Mouse (Mus musculus) CH12.LX (cell line): ENCODE measurements around the gene Abhd14b. TPM values are rescaled to one million over a fixed set of nuclear protein-coding genes. Genes with fewer than 3 reads are reported as not detected.
A peak's percentile ranks its signal among the peaks of the same experiment; 100 is the strongest.

Source experiments
- DNase-seq: peaks from one replicate; pipeline ENCODE4 v3.0.0-alpha.2; 2013; ENCODE audit errors: extremely low read depth
- H3K27ac ChIP-seq: 2 replicates; pipeline ENCODE4 v1.5.1; 2012; ENCODE audit warnings: low read depth, mild to moderate bottlenecking, control low read depth, moderate library complexity; ENCODE audit not compliant: insufficient read depth
- H3K27me3 ChIP-seq: replicated peaks from 2 replicates; pipeline ENCODE3; 2012; ENCODE audit warnings: inconsistent platforms
- H3K36me3 ChIP-seq, 2 experiments: replicated peaks in 1 of 2; 2 replicates each; pipeline versions ENCODE3 to v1.6.1; 2012; ENCODE audit warnings: inconsistent platforms in 1 of 2, low read length in 1 of 2, mild to moderate bottlenecking in 1 of 2, mixed read lengths in 1 of 2, moderate library complexity in 1 of 2; ENCODE audit not compliant: control insufficient read depth in 1 of 2, insufficient read depth in 1 of 2
- H3K4me1 ChIP-seq, 2 experiments: 2 replicates each; pipeline ENCODE4 v1.6.1; 2012; ENCODE audit warnings: inconsistent platforms in 1 of 2, moderate library complexity in 1 of 2; ENCODE audit not compliant: insufficient read depth in 2 of 2, control insufficient read depth in 1 of 2
- H3K4me2 ChIP-seq: 2 replicates; pipeline ENCODE4 v1.6.1; 2012; ENCODE audit warnings: low read depth, mild to moderate bottlenecking, control low read depth; ENCODE audit not compliant: poor library complexity, insufficient read depth, severe bottlenecking
- H3K4me3 ChIP-seq, 3 experiments: fragments of 150-350 bp in 1 of 3; sonication (generic) in 1 of 3; replicated peaks in 1 of 3; 2 replicates each; pipeline versions ENCODE3 to v1.5.1; 2011 to 2012; ENCODE audit warnings: low read depth in 2 of 3, low read length in 2 of 3, mild to moderate bottlenecking in 2 of 3, moderate library complexity in 2 of 3, control low read depth in 1 of 3, improper control_type of control experiment in 1 of 3, inconsistent platforms in 1 of 3, mixed read lengths in 1 of 3; ENCODE audit not compliant: poor library complexity in 1 of 3
- H3K79me2 ChIP-seq: replicated peaks from 2 replicates; pipeline ENCODE4 v1.6.1; 2012; ENCODE audit warnings: mild to moderate bottlenecking, moderate library complexity; ENCODE audit not compliant: control insufficient read depth, poor library complexity, insufficient read depth, severe bottlenecking; ENCODE audit errors: extremely low read depth
- H3K9ac ChIP-seq: 2 replicates; pipeline ENCODE4 v1.6.1; 2012; ENCODE audit warnings: low read depth, mild to moderate bottlenecking, control low read depth, moderate library complexity; ENCODE audit not compliant: insufficient read depth
- H3K9me3 ChIP-seq: replicated peaks from 2 replicates; pipeline ENCODE3; 2012; ENCODE audit warnings: low read length, inconsistent platforms, mixed read lengths
- CHD1 ChIP-seq: IDR thresholded peaks from 2 replicates; pipeline ENCODE4 v1.6.1; 2012; ENCODE audit warnings: low read depth, low read length, improper control_type of control experiment, inconsistent platforms
- CHD2 ChIP-seq: IDR thresholded peaks from 2 replicates; pipeline ENCODE4 v1.6.1; 2011; ENCODE audit warnings: low read length, improper control_type of control experiment
- CTCF ChIP-seq, 2 experiments: IDR thresholded peaks in 1 of 2; conservative IDR thresholded peaks in 1 of 2; 2 replicates each; pipeline ENCODE4 v1.5.1; 2011 to 2012; ENCODE audit warnings: low read depth in 2 of 2, low read length in 2 of 2, improper control_type of control experiment in 1 of 2, inconsistent platforms in 1 of 2, mild to moderate bottlenecking in 1 of 2, moderate library complexity in 1 of 2
- ETS1 ChIP-seq: conservative IDR thresholded peaks from 2 replicates; pipeline ENCODE4 v1.6.1; 2012; ENCODE audit warnings: low read depth, mild to moderate bottlenecking, inconsistent platforms, low read length, improper control_type of control experiment, moderate library complexity
- IRF4 ChIP-seq: IDR thresholded peaks from 2 replicates; pipeline ENCODE4 v1.6.1; 2014; ENCODE audit warnings: low read depth, mild to moderate bottlenecking, inconsistent platforms, low read length, improper control_type of control experiment
- JUN ChIP-seq: IDR thresholded peaks from 2 replicates; pipeline ENCODE4 v1.6.1; 2011; ENCODE audit warnings: low read depth, mild to moderate bottlenecking, low read length, improper control_type of control experiment, moderate library complexity; ENCODE audit not compliant: insufficient read depth
- KAT2A ChIP-seq: IDR thresholded peaks from 2 replicates; pipeline ENCODE4 v1.6.1; 2012; ENCODE audit warnings: low read length, improper control_type of control experiment, inconsistent platforms; ENCODE audit not compliant: insufficient replicate concordance
- MAX ChIP-seq: IDR thresholded peaks from 2 replicates; pipeline ENCODE4 v1.6.1; 2011; ENCODE audit warnings: low read length, improper control_type of control experiment
- MXI1 ChIP-seq: IDR thresholded peaks from 2 replicates; pipeline ENCODE4 v1.6.1; 2011; ENCODE audit warnings: mild to moderate bottlenecking, low read depth, low read length, improper control_type of control experiment
- MYC ChIP-seq: IDR thresholded peaks from 2 replicates; pipeline ENCODE4 v1.6.1; 2011; ENCODE audit warnings: low read depth, mild to moderate bottlenecking, improper control_type of control experiment, low read length
- NELFE ChIP-seq: IDR thresholded peaks from 2 replicates; pipeline ENCODE4 v1.6.1; 2011; ENCODE audit warnings: low read depth, low read length, improper control_type of control experiment
- RAD21 ChIP-seq: IDR thresholded peaks from 2 replicates; pipeline ENCODE4 v1.6.1; 2011; ENCODE audit warnings: low read depth, mild to moderate bottlenecking, low read length, improper control_type of control experiment, moderate library complexity
- RCOR1 ChIP-seq: conservative IDR thresholded peaks from 2 replicates; pipeline ENCODE4 v1.6.1; 2012; ENCODE audit warnings: low read depth, mild to moderate bottlenecking, inconsistent platforms, low read length, improper control_type of control experiment
- SIN3A ChIP-seq: IDR thresholded peaks from 2 replicates; pipeline ENCODE4 v1.6.1; 2012; ENCODE audit warnings: low read length, improper control_type of control experiment, inconsistent platforms
- TCF12 ChIP-seq: IDR thresholded peaks from 2 replicates; pipeline ENCODE4 v1.6.1; 2014; ENCODE audit warnings: low read depth, mild to moderate bottlenecking, inconsistent platforms, low read length, improper control_type of control experiment
- USF1 ChIP-seq: IDR thresholded peaks from 2 replicates; pipeline ENCODE4 v1.6.1; 2014; ENCODE audit warnings: low read depth, mild to moderate bottlenecking, inconsistent platforms, low read length, improper control_type of control experiment
- USF2 ChIP-seq: conservative IDR thresholded peaks from 2 replicates; pipeline ENCODE4 v1.6.1; 2011; ENCODE audit warnings: low read depth, low read length, improper control_type of control experiment
- ZKSCAN1 ChIP-seq: IDR thresholded peaks from 2 replicates; pipeline ENCODE4 v1.6.1; 2012; ENCODE audit warnings: low read depth, inconsistent platforms, low read length, improper control_type of control experiment, borderline replicate concordance
- ZMIZ1 ChIP-seq: IDR thresholded peaks from 2 replicates; pipeline ENCODE4 v1.6.1; 2012; ENCODE audit warnings: low read depth, mild to moderate bottlenecking, inconsistent platforms, low read length, improper control_type of control experiment
- dilution Hi-C: fragments of 300-500 bp; cut with MboI; formaldehyde crosslinking; loops from 2 replicates; pipeline ENCODE4 v1.14.3; 2020; ENCODE audit warnings: low sequenced_read_pairs; ENCODE audit not compliant: extremely low pct_unique_long_range_greater_than_20kb, extremely low pct_ligation_motif_present
- in situ Hi-C: fragments of 300-500 bp; cut with MboI; formaldehyde crosslinking; loops from 3 replicates; pipeline ENCODE4 v1.14.3; 2019; ENCODE audit warnings: low sequenced_read_pairs, low pct_ligation_motif_present, low pct_unique_long_range_greater_than_20kb, mixed read lengths
- polyA plus RNA-seq: library from polyadenylated mRNA; unstranded; fragments of >175 nt; gene quantifications from 2 replicates; pipeline ENCODE4 v1.2.1, GENCODE M21; 2012; ENCODE audit warnings: low read depth; ENCODE audit not compliant: insufficient read length
- total RNA-seq, 2 experiments: library from RNA; depleted of rRNA; stranded (reverse); fragments of 300-350 nt in 1 of 2; fragments of >200 nt in 1 of 2; gene quantifications; 2 replicates each; pipeline ENCODE4 v1.2.3; 2012 to 2014

Gene Abhd14b
- total and polyA plus RNA-seq, 3 experiments, result 2.9 to 5.4 (median 5.3) TPM

GRCm38 (mm10) chr9:106480541-106480940 lies 33.3 kb downstream of the Abhd14b start:
- in situ Hi-C loops (no loop called here), dilution Hi-C loops (no loop called here)
- H3K79me2 ChIP-seq, result peaks cover 26% of the 10 kb centered on the region
- no peaks in the 10 kb centered on the region for H3K9me3 ChIP-seq
- no peak for DNase-seq
- H3K27me3 ChIP-seq, result no peaks in the 10 kb centered on the region
- H3K4me2 ChIP-seq, result no peak overlapping the region
- H3K27ac ChIP-seq, result no peak overlapping the region
- H3K4me1 ChIP-seq, result peaks cover 6 to 38% of the 10 kb centered on the region in 2 experiments; a peak in 3 of 4 replicates
- no peak for TF ChIP-seq USF1
- TF ChIP-seq TCF12, result no peak
- no peak for TF ChIP-seq RCOR1
- TF ChIP-seq USF2, result no peak
- TF ChIP-seq MAX, result no peak
- TF ChIP-seq, all 38 proteins: peak for 0
- no peak overlapping the region for H3K4me3 ChIP-seq
- peaks cover 56 to 67% of the 10 kb centered on the region in 2 experiments for H3K36me3 ChIP-seq
- no peak overlapping the region for H3K9ac ChIP-seq

GRCm38 (mm10) chr9:106481075-106481474 lies 33.8 kb downstream of the Abhd14b start:
- Histone ChIP-seq H3K27ac (no peak overlapping the region), H3K4me1 (peaks cover 6 to 38% of the 10 kb centered on the region in 2 experiments; a peak in 3 of 4 replicates), H3K27me3 (no peaks in the 10 kb centered on the region), H3K9ac (no peak overlapping the region), H3K9me3 (no peaks in the 10 kb centered on the region), H3K4me3 (no peak overlapping the region), H3K4me2 (no peak overlapping the region), H3K79me2 (peaks cover 26% of the 10 kb centered on the region), H3K36me3 (peaks cover 59 to 72% of the 10 kb centered on the region in 2 experiments)
- dilution Hi-C loops, result no loop called here
- no peak for TF ChIP-seq KAT2A
- TF ChIP-seq SIN3A, result no peak
- TF ChIP-seq MAX, result no peak
- no peak for TF ChIP-seq MXI1
- no peak for TF ChIP-seq ZKSCAN1
- no peak for TF ChIP-seq ETS1
- no peak for TF ChIP-seq RAD21
- no peak for TF ChIP-seq USF2
- no peak for TF ChIP-seq JUN
- in situ Hi-C loops, result no loop called here
- peak; percentile 30 for DNase-seq

GRCm38 (mm10) chr9:106481676-106482075 lies 34.4 kb downstream of the Abhd14b start:
- H3K36me3 ChIP-seq, result peaks cover 59 to 77% of the 10 kb centered on the region in 2 experiments
- H3K79me2 ChIP-seq, result peaks cover 26% of the 10 kb centered on the region
- DNase-seq, result no peak
- no peaks in the 10 kb centered on the region for H3K27me3 ChIP-seq
- H3K4me2 ChIP-seq, result no peak overlapping the region
- dilution Hi-C loops (no loop called here), in situ Hi-C loops (no loop called here)
- peaks cover 6 to 33% of the 10 kb centered on the region in 2 experiments; a peak in 3 of 4 replicates for H3K4me1 ChIP-seq
- no peak overlapping the region for H3K9ac ChIP-seq
- H3K4me3 ChIP-seq, result no peak overlapping the region
- no peaks in the 10 kb centered on the region for H3K9me3 ChIP-seq
- no peak overlapping the region for H3K27ac ChIP-seq
- TF ChIP-seq USF1 (no peak), ZKSCAN1 (no peak), MAX (no peak), MYC (no peak), ZMIZ1 (no peak), ETS1 (no peak), CTCF (conservative IDR thresholded peaks at IDR 0.05 in 1 of 2, IDR thresholded peaks at IDR 0.05 in 1 of 2; ENCODE audit: low read depth in 2 of 2, low read length in 2 of 2) (no peak), CHD1 (no peak), SIN3A (no peak), IRF4 (no peak), TCF12 (no peak), CHD2 (no peak), NELFE (no peak), JUN (no peak)
